Mouse (Mus musculus) ES-E14 (cell line): ENCODE results near the gene Zfpm1. TPM values are rescaled to one million over a fixed set of nuclear protein-coding genes. Genes with fewer than 3 reads are reported as not detected.

Experiments used
- DNase-seq: peaks from one replicate; pipeline ENCODE4 v3.0.0-alpha.2; 2013; ENCODE audit warnings: low read depth, low spot score
- H3K27ac ChIP-seq: 2 replicates; pipeline ENCODE4 v1.5.1; 2012; ENCODE audit warnings: low read depth, mild to moderate bottlenecking, low read length, moderate library complexity, mixed read lengths; ENCODE audit not compliant: poor library complexity, insufficient read depth, severe bottlenecking
- H3K36me3 ChIP-seq: 2 replicates; pipeline ENCODE4 v1.6.1; 2012; ENCODE audit warnings: mild to moderate bottlenecking, low read length, moderate library complexity, mixed read lengths; ENCODE audit not compliant: control insufficient read depth, poor library complexity, insufficient read depth, severe bottlenecking
- H3K4me1 ChIP-seq, 2 experiments: fragments of 150-350 bp in 1 of 2; sonication (generic) in 1 of 2; 2 replicates each; pipeline ENCODE4 v1.6.1; 2012; ENCODE audit warnings: low read length in 2 of 2, mild to moderate bottlenecking in 1 of 2, mixed read lengths in 1 of 2; ENCODE audit not compliant: control insufficient read depth in 2 of 2, insufficient read depth in 2 of 2, poor library complexity in 1 of 2
- H3K4me3 ChIP-seq, 2 experiments: fragments of 150-350 bp in 1 of 2; sonication (generic) in 1 of 2; 2 replicates each; pipeline ENCODE4 v1.5.1; 2012; ENCODE audit warnings: low read length in 2 of 2, low read depth in 1 of 2, mild to moderate bottlenecking in 1 of 2, mixed read lengths in 1 of 2; ENCODE audit not compliant: insufficient read depth in 1 of 2, poor library complexity in 1 of 2, severe bottlenecking in 1 of 2
- H3K9ac ChIP-seq: 2 replicates; pipeline ENCODE4 v1.6.1; 2012; ENCODE audit warnings: low read depth, mild to moderate bottlenecking, low read length, mixed read lengths; ENCODE audit not compliant: poor library complexity, insufficient read depth, severe bottlenecking
- H3K9me3 ChIP-seq: fragments of 150-350 bp; sonication (generic); 2 replicates; pipeline ENCODE4 v1.6.1; 2012; ENCODE audit warnings: low read depth, mild to moderate bottlenecking, low read length; ENCODE audit not compliant: control insufficient read depth, insufficient read depth
- CHD2 ChIP-seq: IDR thresholded peaks from 2 replicates; pipeline ENCODE4 v1.6.1; 2014; ENCODE audit warnings: mild to moderate bottlenecking, low read depth, low read length, inconsistent platforms
- HCFC1 ChIP-seq: IDR thresholded peaks from 2 replicates; pipeline ENCODE4 v1.6.1; 2012; ENCODE audit warnings: low read length, inconsistent platforms, borderline replicate concordance; ENCODE audit not compliant: insufficient read depth
- MAFK ChIP-seq: IDR thresholded peaks from 2 replicates; pipeline ENCODE4 v1.6.1; 2014; ENCODE audit warnings: mild to moderate bottlenecking, low read depth, low read length, inconsistent platforms; ENCODE audit not compliant: insufficient read depth
- ZC3H11A ChIP-seq: IDR thresholded peaks from 2 replicates; pipeline ENCODE4 v1.6.1; 2012; ENCODE audit warnings: low read depth, mild to moderate bottlenecking, inconsistent platforms, low read length, borderline replicate concordance
- ZNF384 ChIP-seq: IDR thresholded peaks from 2 replicates; pipeline ENCODE4 v1.6.1; 2012; ENCODE audit warnings: low read depth, low read length, inconsistent platforms
- in situ Hi-C, 2 experiments: fragments of 600-800 bp; cut with MboI; formaldehyde crosslinking; loops; one replicate each; pipeline ENCODE4 v1.15.1; 2025; ENCODE audit warnings: low sequenced_read_pairs in 2 of 2, inconsistent platforms in 1 of 2; ENCODE audit not compliant: unreplicated experiment in 2 of 2
- total RNA-seq: library from RNA; depleted of rRNA; stranded (reverse); fragments of 300-350 nt; gene quantifications from 2 replicates; pipeline ENCODE4 v1.2.3, GENCODE M21; 2012

Gene Zfpm1
- total RNA-seq, 1 experiment: 8.5 TPM

DNA sequence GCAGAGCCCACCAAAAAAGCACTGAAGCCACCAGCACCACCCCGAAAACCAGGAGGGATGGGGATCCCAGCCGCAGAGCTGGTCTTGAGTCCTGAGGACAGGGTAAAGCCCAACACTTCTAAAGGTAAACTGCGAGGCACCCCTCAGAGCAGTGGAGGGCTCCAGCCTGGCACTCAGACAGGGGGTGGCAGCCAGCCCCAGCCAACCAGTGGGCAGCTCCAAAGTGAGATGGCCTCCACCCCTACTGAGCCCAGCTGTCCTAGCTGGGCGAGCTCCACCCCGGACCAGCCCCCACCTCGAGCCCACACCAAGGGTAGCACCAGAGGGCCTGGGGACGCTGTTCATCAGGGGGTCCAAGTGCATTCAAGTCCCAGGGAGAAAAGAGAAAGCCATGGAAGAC, 11.4 kb upstream of the Zfpm1 start:
- DNase-seq: no peak
- in situ Hi-C loops: loop anchor here in 1 of 2 experiments (10.0 kb wide), 1 partner anchor 64 kb away; no protein-coding TSS in a partner anchor
- no peaks in the 10 kb centered on the region for H3K9me3 ChIP-seq
- no peaks in the 10 kb centered on the region for H3K36me3 ChIP-seq
- TF ChIP-seq HCFC1 (no peak), CHD2 (no peak), ZC3H11A (no peak), MAFK (no peak), ZNF384 (no peak)
- peaks cover 0 to 7% of the 10 kb centered on the region in 2 experiments; a peak in 2 of 4 replicates for H3K4me1 ChIP-seq
- no peak overlapping the region for H3K27ac ChIP-seq
- no peak overlapping the region for H3K4me3 ChIP-seq
- no peak overlapping the region for H3K9ac ChIP-seq

- Histone ChIP-seq H3K36me3 (no peaks in the 10 kb centered on the region), H3K9me3 (no peaks in the 10 kb centered on the region), H3K4me1 (peaks cover 0 to 12% of the 10 kb centered on the region in 2 experiments; a peak in 2 of 4 replicates), H3K27ac (no peak overlapping the region), H3K4me3 (no peak overlapping the region), H3K9ac (no peak overlapping the region)
- TF ChIP-seq ZC3H11A (peak; percentile 94), MAFK (no peak)
- in situ Hi-C loops: loop anchor here in 1 of 2 experiments (10.0 kb wide), 1 partner anchor 62 kb away; no protein-coding TSS in a partner anchor
- peak; percentile 77 for DNase-seq
Measured at GRCm38 (mm10) chr8:122273152-122273551, 8.8 kb upstream of the Zfpm1 start.

GRCm38 (mm10) chr8:122273826-122274225, 8.1 kb upstream of the Zfpm1 start:
- Histone ChIP-seq H3K9me3 (no peaks in the 10 kb centered on the region), H3K4me1 (peaks cover 0 to 6% of the 10 kb centered on the region in 2 experiments; a peak in 2 of 4 replicates), H3K9ac (no peak overlapping the region), H3K4me3 (no peak overlapping the region), H3K27ac (no peak overlapping the region), H3K36me3 (no peaks in the 10 kb centered on the region)
- in situ Hi-C loops: loop anchor here in 1 of 2 experiments (10.0 kb wide), 1 partner anchor 61 kb away; no protein-coding TSS in a partner anchor
- no peak for DNase-seq
- TF ChIP-seq MAFK: no peak
- TF ChIP-seq ZNF384: no peak
- TF ChIP-seq CHD2: no peak
- TF ChIP-seq ZC3H11A: no peak
- no peak for TF ChIP-seq HCFC1

GRCm38 (mm10) chr8:122274651-122275391, 7.1 kb upstream of the Zfpm1 start:
- TF ChIP-seq MAFK (no peak), HCFC1 (no peak), ZC3H11A (no peak), CHD2 (no peak), ZNF384 (no peak)
- Histone ChIP-seq H3K4me3 (no peak overlapping the region), H3K9ac (no peak overlapping the region), H3K27ac (no peak overlapping the region), H3K4me1 (peaks cover 0 to 5% of the 10 kb centered on the region in 2 experiments; a peak in 1 of 4 replicates), H3K9me3 (no peaks in the 10 kb centered on the region), H3K36me3 (no peaks in the 10 kb centered on the region)
- in situ Hi-C loops: loop anchor here in 1 of 2 experiments (10.0 kb wide), 1 partner anchor 60 kb away; no protein-coding TSS in a partner anchor
- no peak for DNase-seq
